Mouse (Mus musculus) liver, embryonic 11.5 days (tissue): ENCODE measurements around the gene Strap. TPM values are rescaled to one million over a fixed set of nuclear protein-coding genes. Genes with fewer than 3 reads are reported as not detected.

ENCODE experiments used
- ATAC-seq: fragments of 200-750 bp; cut with Nextera tagmentation; replicated peaks from 2 replicates; pipeline ENCODE4 v1.8.0; 2017; ENCODE audit warnings: moderate number of reproducible peaks, mild to moderate bottlenecking, moderate TSS enrichment, moderate library complexity; ENCODE audit not compliant: low FRiP score
- DNase-seq: peaks from one replicate; pipeline ENCODE4 v3.0.0-alpha.2; 2017; ENCODE audit warnings: low spot score
- H3K27ac ChIP-seq: fragments of 300-500 bp; sonication (generic); 2 replicates; pipeline ENCODE4 v1.5.1; 2014; ENCODE audit warnings: mild to moderate bottlenecking, low read depth, low read length, control low read depth
- H3K27me3 ChIP-seq: fragments of 300-500 bp; sonication (generic); replicated peaks from 2 replicates; pipeline ENCODE4 v1.6.1; 2014; ENCODE audit warnings: low read length, mixed read lengths; ENCODE audit not compliant: control insufficient read depth, insufficient read depth
- H3K36me3 ChIP-seq: fragments of 300-500 bp; sonication (generic); 2 replicates; pipeline ENCODE4 v1.6.1; 2014; ENCODE audit warnings: mild to moderate bottlenecking, low read length, moderate library complexity, mixed read lengths; ENCODE audit not compliant: control insufficient read depth, insufficient read depth
- H3K4me1 ChIP-seq: fragments of 300-500 bp; sonication (generic); replicated peaks from 2 replicates; pipeline ENCODE4 v1.6.1; 2014; ENCODE audit warnings: low read length, mixed read lengths; ENCODE audit not compliant: control insufficient read depth, insufficient read depth
- H3K4me2 ChIP-seq: fragments of 300-500 bp; sonication (generic); 2 replicates; pipeline ENCODE4 v1.6.1; 2014; ENCODE audit warnings: mild to moderate bottlenecking, control low read depth, moderate library complexity
- H3K4me3 ChIP-seq: fragments of 300-500 bp; sonication (generic); 2 replicates; pipeline ENCODE4 v1.5.1; 2014; ENCODE audit warnings: low read depth, low read length, control low read depth
- H3K9ac ChIP-seq: fragments of 300-500 bp; sonication (generic); 2 replicates; pipeline ENCODE4 v1.6.1; 2014; ENCODE audit warnings: low read depth, low read length, control low read depth
- H3K9me3 ChIP-seq: fragments of 300-500 bp; sonication (generic); 2 replicates; pipeline ENCODE4 v1.6.1; 2016; ENCODE audit warnings: low read length, inconsistent platforms, mixed read lengths; ENCODE audit not compliant: control insufficient read depth
- WGBS: fragments of 180-500 bp; shearing (Covaris S2); extraction: QIAGEN DNeasy Blood & Tissue Kit; methylation state at CpG from one replicate; pipeline ENCODE4 v1.1.7; 2014; 5-methylcytosine and 5-hydroxymethylcytosine counted together
- polyA plus RNA-seq: library from polyadenylated mRNA; unstranded; fragments of >200 nt; fragmentation: Nextera tagmentation; extraction: Ambion mirVana; gene quantifications from 2 replicates; pipeline ENCODE4 v1.2.1, GENCODE M21; 2014

The Strap gene
- polyA plus RNA-seq, 1 experiment from 2014 or later, result 188 TPM

- no peaks in the 10 kb centered on the region for H3K36me3 ChIP-seq
- 55% methylated on average over 7 of the region's 7 CpGs for WGBS
- 0 out of 2 replicates have a peak, but pooled peaks cover 5% of the 10 kb centered on the region for H3K4me1 ChIP-seq
- DNase-seq (no peak), ATAC-seq (peak; percentile 50; the same call in 1 of the 2 replicates)
- no peak overlapping the region for H3K9ac ChIP-seq
- H3K27ac ChIP-seq, result no peak overlapping the region
- H3K4me2 ChIP-seq, result no peak overlapping the region
- H3K9me3 ChIP-seq, result no peaks in the 10 kb centered on the region
- H3K4me3 ChIP-seq, result no peak overlapping the region
- H3K27me3 ChIP-seq, result no peaks in the 10 kb centered on the region; the same call in 1 of the 2 replicates
These were observed 22.1 kb upstream of the Strap start for GRCm38 (mm10) chr6:137712654-137713309.

- no peaks in the 10 kb centered on the region for H3K9me3 ChIP-seq
- 77% methylated on average over 3 of the region's 3 CpGs for WGBS
- H3K9ac ChIP-seq, result no peak overlapping the region
- H3K4me2 ChIP-seq, result no peak overlapping the region
- no peak for DNase-seq
- 0 out of 2 replicates have a peak, but pooled peaks cover 5% of the 10 kb centered on the region for H3K4me1 ChIP-seq
- 0 out of 2 replicates have a peak, but pooled peaks have one; percentile 22 for ATAC-seq
- H3K27ac ChIP-seq, result no peak overlapping the region
- no peak overlapping the region for H3K4me3 ChIP-seq
- no peaks in the 10 kb centered on the region; the same call in 1 of the 2 replicates for H3K27me3 ChIP-seq
- no peaks in the 10 kb centered on the region for H3K36me3 ChIP-seq
These were observed 21.6 kb upstream of the Strap start for GRCm38 (mm10) chr6:137713310-137713664.

DNA sequence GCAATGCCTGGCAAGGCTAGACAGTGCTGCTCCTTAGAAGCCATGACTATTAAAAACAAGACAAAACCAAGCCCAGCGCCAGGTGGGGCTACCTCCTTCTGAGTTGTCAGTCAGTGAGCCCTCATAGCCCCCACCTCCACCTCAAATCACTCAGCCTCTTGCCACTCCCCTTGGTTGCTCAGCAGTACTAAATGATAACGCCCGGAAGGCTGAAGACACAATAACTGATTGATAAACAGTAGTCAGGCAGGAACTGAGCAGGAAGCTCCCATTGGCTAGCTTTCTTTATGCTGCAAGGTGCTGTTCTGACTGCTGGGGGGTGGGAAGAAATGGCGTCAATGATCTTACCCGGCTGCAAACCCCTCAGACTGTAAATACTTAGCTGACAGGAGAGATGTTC is 18.1 kb upstream of the Strap start:
- Histone ChIP-seq H3K27me3 (no peaks in the 10 kb centered on the region; the same call in 1 of the 2 replicates), H3K9me3 (no peaks in the 10 kb centered on the region), H3K4me2 (no peak overlapping the region), H3K27ac (no peak overlapping the region), H3K4me3 (no peak overlapping the region), H3K9ac (no peak overlapping the region), H3K4me1 (0 out of 2 replicates have a peak, but pooled peaks cover 5% of the 10 kb centered on the region), H3K36me3 (no peaks in the 10 kb centered on the region)
- DNase-seq (no peak), ATAC-seq (peak; percentile 50)
- WGBS, result 33% methylated on average over 5 of the region's 5 CpGs

GRCm38 (mm10) chr6:137722220-137722931 is 12.5 kb upstream of the Strap start:
- ATAC-seq (no peak), DNase-seq (no peak)
- Histone ChIP-seq H3K4me2 (no peak overlapping the region), H3K4me1 (no peaks in the 10 kb centered on the region), H3K4me3 (no peak overlapping the region), H3K9ac (no peak overlapping the region), H3K27ac (no peak overlapping the region), H3K36me3 (no peaks in the 10 kb centered on the region), H3K9me3 (no peaks in the 10 kb centered on the region), H3K27me3 (no peaks in the 10 kb centered on the region)
- WGBS, result 83% methylated on average over 15 of the region's 15 CpGs

- Histone ChIP-seq H3K36me3 (no peaks in the 10 kb centered on the region), H3K4me3 (no peak overlapping the region), H3K27ac (no peak overlapping the region), H3K9ac (no peak overlapping the region), H3K9me3 (no peaks in the 10 kb centered on the region), H3K4me1 (no peaks in the 10 kb centered on the region), H3K27me3 (no peaks in the 10 kb centered on the region; the same call in 1 of the 2 replicates), H3K4me2 (no peak overlapping the region)
- WGBS, result 8% methylated on average over 4 of the region's 4 CpGs
- ATAC-seq (no peak), DNase-seq (no peak)
These were observed 11.0 kb upstream of the Strap start for GRCm38 (mm10) chr6:137723898-137724297.

DNA sequence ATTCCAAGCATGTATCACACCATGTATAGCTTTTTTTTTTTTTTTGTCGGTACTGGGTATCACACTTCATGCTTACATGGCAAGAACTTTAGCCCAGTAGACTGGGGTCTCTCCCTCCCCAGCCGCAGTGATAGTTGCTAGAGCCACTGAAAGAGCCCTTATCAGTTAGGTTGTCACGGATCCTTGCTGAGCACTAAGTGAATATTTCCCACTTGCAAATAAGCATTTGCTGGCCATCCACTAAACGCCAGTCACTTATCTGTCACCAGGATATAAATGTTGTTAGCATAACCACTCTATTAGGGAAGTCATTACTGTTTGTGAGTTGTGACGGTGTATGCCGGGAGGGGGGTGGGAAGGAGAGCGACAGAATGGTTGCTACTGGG is 425 bp upstream of the Strap start:
- peaks cover 6% of the 10 kb centered on the region for H3K4me1 ChIP-seq
- peak; percentile 57 for ATAC-seq
- H3K9ac ChIP-seq, result peak overlapping the region; percentile 92
- H3K36me3 ChIP-seq, result peaks cover 8% of the 10 kb centered on the region; the same call in 1 of the 2 replicates
- peak overlapping the region; percentile 70 for H3K4me2 ChIP-seq
- no peaks in the 10 kb centered on the region; the same call in 1 of the 2 replicates for H3K27me3 ChIP-seq
- DNase-seq, result no peak
- WGBS, result 4% methylated on average over 7 of the region's 7 CpGs
- H3K4me3 ChIP-seq, result peak overlapping the region; percentile 91
- no peaks in the 10 kb centered on the region for H3K9me3 ChIP-seq
- no peak overlapping the region; the same call in 1 of the 2 replicates for H3K27ac ChIP-seq

DNA sequence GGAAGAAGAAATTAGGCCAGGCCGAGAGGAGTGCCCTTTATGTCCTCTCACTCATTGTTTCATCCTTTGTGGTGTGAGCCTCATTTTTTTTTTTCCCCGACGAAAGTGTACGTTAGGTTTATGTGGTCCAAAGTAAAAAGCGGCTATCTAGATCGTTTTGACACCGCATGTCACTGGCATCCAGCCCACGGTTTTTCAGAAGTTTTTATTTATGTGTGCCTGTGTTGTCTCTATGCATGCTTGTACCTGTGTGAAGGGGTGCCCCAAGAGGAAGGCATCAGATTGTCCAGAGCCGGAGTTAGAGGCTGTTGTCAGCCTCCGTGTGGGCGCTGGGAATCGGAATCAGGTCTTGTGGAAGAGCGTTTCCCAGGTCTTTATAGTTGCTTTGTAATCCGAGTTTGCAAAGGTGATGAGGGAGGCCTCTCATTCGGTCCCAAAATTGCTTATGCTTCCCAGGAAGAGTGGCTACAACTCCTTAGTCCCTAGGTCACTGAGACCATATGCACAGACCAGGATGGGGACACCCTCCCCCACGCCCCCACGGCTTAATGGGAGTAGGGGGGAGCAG is 877 bp downstream of the Strap start:
- WGBS, result 6% methylated on average over 17 of the region's 17 CpGs
- DNase-seq, result no peak

GRCm38 (mm10) chr6:137740972-137741371 is 6.1 kb downstream of the Strap start:
- no peaks in the 10 kb centered on the region for H3K27me3 ChIP-seq

More for the DNA sequence above, 877 bp downstream of the Strap start:
- Histone ChIP-seq H3K4me1 (peaks cover 6% of the 10 kb centered on the region), H3K4me3 (peak overlapping the region; percentile 91), H3K4me2 (peak overlapping the region; percentile 88), H3K9ac (peak overlapping the region; percentile 92), H3K9me3 (no peaks in the 10 kb centered on the region), H3K27ac (peak overlapping the region; percentile 40), H3K36me3 (peaks cover 21% of the 10 kb centered on the region; the same call in 1 of the 2 replicates), H3K27me3 (no peaks in the 10 kb centered on the region)
- no peak for ATAC-seq

More at GRCm38 (mm10) chr6:137740972-137741371, 6.1 kb downstream of the Strap start:
- Histone ChIP-seq H3K27ac (no peak overlapping the region), H3K9me3 (no peaks in the 10 kb centered on the region), H3K4me2 (no peak overlapping the region), H3K9ac (no peak overlapping the region), H3K36me3 (peaks cover 39% of the 10 kb centered on the region), H3K4me3 (no peak overlapping the region), H3K4me1 (peaks cover 6% of the 10 kb centered on the region)
- ATAC-seq, result peak; percentile 59; the same call in 1 of the 2 replicates
- no peak for DNase-seq
- WGBS, result 96% methylated on average over 2 of the region's 2 CpGs
